Mouse (Mus musculus): Measurements from ENCODE around the gene Ndel1.
"Not testable (repeated sequence)": the region's sequence is repeated elsewhere in the genome, so short reads cannot be mapped to it uniquely, and the experiment has no call there.

Ndel1 gene

DNA sequence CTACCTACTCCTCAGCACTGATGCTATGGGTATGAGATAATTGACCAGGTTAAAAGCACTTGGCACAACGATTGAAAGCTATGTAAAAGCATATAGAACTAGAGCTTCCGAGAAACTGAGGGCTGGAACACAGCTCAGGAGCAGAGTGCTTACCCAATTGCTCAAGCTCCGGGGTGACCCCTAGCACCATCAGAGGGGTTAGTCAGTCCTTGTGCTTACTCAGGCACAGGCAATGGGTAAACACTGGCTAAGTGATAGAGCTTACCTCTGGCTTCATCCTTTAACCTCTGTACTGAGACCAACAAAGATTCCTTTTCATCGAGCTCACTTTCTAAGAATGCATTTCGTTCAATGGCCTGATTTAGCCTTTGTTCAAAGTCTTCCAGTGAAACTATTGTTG is 32.1 kb downstream of the Ndel1 start:
- DNase-seq = no peak

DNA sequence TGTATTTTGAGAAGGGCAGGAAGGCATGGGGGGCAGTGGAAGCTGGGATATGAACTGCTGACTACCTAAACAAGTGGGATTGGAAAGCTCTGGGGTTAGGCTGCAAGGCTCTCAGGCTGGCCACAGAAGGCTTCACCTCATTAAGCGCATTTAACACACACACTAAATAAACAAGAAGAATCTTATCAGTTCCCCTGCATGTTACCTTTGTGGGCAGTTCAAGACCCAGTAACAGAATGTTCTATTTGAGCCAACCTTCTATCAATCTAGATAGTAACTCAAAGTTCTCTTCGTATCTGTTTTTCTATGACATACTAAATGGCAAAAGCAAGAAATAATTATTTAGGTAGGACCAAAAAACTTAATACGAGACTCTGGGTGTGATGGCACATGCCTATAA is 36.6 kb downstream of the Ndel1 start:
- DNase-seq = no peak

DNA sequence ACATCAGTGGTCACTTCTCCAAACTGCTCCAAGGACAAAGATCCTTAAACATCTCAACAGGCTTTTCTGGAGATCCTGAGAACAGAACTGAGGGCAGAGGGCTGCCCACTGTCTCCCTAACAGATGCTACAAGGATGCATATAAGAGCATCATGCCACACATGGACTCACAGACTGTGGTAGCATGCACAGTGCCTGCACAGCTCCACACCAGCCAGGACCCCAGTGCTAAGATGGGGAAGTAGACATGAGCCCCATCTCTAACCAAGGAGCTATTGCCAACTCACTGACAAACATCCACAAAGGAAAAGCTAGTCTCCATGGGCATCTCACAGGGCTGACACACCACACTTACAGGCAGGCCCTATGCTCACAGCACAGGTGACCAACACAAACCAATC is 38.1 kb downstream of the Ndel1 start:
- no peak for DNase-seq

DNA sequence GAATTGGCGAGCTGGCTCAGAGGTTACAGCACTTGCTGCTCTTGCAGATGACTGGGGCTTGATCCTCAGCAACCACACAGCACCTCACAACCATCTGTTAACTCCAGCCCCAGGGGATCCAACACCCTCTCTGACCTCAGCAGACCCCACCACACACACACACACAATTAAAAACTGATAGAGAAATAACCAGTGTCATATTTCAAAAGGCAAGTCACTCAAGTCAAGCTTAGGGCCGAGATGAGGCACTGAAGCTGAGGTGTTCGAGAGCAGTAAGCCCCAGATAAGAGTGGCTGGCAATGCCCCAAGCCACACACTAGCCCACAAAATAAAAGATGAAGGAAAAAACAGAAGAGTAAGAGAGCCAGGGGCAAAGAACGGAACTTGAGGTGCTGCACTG is 38.9 kb downstream of the Ndel1 start:
- DNase-seq = no peak

DNA sequence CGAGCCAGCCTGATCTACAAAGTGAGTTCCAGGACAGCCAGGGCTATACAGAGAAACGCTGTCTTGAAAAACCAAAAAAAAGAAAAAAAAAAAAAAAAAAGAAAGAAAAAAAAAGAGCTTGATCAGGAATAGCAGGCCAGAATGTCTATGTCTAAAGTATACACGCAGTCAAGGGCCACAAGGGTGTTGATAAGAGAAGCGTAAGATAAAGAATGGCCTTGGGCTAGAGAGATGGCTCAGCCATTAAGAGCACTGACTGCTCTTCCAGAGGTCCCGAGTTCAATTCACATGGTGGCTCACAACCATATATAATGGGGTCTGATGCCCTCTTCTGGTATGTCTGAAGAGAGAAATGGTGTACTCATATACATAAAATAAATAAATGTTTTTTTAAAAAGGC is 40.1 kb downstream of the Ndel1 start:
- not testable (repeated sequence) for DNase-seq

DNA sequence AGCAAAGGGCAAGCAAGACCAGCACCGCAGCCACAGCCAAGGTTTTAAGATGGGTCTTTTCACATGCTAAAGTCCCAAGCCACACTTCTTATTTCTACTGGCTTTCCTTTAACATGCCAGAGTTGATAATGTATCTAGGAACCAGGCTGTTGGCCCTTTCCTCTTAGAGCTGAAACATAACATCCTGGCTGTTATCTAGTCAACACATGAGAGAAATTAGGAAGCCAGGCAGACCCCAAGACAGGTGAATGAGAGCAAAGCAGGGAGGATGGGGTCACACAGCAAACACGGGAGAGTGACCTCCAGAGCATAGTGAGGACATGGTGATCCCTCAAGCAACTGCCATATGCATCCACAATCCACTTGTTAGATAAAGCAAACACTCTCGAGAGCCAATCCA is 44.9 kb downstream of the Ndel1 start:
- no peak for DNase-seq

DNA sequence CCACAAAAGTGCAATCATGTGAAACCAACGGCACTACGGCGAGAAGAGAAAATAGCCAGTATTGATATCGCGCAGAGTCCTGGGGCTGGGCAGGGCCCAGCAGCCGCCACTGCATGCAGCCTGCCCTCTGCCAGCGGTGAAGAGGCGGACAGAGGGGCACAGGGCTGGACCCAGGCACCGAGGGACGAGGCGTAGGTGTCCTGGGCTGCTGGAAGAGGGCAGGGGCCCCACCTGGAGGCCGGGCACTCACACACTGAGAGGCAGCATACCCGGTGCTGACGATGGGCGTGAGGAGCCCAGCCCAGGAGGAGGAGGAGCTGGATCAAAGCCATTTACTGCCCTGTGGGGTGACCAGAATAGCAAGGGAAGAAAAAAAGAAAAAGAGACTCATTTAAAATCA is 49.3 kb downstream of the Ndel1 start:
- DNase-seq = no peak

DNA sequence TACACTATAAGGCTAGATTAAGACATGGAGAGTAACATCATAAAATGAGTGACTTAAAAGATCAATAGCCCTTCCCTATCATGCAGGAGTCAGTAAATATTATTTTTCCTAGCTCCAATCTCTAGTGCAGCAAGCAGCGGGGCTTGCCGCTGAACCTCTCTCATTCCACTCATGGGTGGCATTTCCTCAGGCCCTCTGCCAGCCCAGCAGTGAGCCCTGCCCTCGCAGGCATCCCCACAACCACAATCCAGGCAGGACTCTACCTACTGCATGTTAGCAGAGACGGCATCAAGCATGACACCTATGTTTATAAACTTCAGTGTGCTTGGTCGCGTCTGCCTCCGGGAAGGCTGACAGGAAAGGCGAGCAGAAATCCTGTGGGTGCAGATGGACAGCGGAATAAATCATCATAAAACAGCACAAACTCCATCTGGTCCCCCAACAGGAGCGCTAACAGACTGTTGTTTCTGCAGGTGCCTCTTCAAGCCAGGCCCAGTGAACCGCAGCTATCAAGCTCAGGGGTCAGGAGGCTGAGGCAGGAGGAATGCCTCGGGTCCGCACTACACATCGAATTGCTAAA is 52.3 kb downstream of the Ndel1 start:
- no peak for DNase-seq

DNA sequence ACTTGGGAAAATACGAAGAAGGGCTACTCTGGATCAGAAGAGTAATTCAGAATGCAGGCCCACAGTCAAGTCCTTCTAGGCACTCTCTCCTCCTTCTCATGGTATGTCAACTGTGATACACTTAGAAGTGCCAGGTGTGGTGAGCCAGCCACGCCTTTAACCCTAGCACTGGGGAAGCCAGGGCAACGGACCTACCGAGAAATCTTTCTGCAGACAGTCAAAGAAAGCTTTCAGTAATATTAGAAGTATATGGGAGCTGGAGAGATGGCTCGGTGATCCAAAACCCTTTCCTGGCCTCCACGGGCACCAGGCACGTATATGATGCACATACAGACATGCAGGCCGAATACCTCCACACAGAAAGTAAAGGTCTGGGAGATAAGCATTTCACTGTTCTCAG is 53.2 kb downstream of the Ndel1 start:
- no peak for DNase-seq

DNA sequence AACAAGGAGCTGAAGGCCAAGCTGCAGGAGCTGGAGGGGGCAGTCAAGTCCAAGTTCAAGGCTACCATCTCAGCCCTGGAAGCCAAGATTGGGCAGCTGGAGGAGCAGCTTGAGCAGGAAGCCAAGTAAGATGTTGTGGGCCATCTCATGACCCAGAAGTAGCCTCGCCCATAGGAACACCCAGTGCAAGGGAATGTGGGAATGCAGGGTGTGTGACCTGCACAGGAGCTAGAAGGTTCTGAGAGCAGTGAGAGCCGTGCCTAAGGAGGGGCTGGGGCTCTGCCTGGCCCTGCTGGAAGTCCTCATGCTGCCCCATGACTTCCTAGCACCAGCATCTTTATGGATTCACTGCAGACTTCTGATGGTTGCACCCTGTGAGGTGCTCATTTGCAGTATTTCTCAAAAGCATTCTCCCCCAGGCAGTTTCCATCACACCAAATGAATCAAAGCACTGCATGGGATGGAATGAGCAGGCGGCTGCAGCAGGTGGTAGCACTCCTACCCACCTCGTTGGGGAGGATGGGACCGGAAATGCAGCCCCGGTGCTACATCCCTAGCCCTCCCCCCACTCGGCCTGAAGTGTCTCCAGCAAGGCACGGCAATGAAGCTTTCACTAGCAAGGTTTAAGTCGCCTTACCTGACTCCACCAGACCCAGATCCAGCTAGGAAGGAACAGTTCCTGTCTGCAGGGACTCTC is 59.6 kb downstream of the Ndel1 start:
- no peak for DNase-seq

DNA sequence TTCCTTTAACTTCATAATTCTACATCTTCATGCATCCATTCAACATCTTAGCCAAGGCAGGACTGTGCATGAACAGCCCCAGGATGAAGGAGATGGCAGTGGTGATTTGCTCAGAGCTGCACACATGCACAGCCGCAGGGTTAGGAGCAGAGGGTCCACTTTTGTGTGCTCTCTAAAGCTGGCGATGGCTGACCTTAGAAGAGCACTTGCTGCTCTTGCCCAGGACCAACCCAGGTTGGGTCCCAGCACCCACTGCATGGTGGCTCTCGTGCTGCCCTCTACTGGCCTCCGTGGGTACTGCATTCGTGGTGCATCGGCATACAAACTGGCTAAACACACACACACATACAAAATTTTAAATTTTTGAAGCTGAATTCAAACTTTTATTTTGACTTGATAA is 63.9 kb downstream of the Ndel1 start:
- peak; percentile 50 for DNase-seq

DNA sequence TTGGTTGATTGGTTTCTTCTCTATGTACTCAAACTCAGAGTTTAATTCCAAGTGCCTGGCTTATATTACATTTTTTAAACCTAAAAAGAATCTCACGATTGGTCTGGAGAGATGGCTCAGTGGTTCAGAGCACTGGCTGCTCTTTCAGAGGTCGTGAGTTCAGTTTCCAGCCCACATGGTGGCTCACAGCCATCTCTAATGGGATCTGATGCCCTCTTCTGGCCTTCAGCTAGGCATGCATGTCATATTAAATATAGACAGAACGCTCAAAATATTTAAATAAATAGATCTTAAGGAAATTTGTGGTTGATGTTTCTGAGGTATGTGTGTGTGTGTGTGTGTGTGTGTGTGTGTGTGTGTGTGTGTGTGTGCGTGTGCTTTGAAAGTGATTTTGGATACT is 66.5 kb downstream of the Ndel1 start:
- no peak for DNase-seq

DNA sequence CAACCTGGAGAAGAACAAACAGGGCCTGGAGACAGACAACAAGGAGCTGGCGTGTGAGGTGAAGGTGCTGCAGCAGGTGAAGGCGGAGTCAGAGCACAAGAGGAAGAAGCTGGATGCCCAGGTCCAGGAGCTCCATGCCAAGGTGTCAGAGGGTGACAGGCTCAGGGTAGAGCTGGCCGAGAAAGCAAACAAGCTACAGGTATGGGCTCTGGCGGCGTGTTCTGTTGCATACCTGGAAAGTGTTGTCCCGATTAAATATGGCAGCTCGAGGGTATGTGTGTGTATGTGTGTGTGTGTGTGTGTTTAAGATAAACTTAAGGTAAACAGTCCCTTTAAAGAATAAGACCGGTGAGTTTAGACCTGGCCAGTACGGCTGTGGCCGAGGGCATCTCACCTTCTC is 73.4 kb downstream of the Ndel1 start:
- DNase-seq = no peak

DNA sequence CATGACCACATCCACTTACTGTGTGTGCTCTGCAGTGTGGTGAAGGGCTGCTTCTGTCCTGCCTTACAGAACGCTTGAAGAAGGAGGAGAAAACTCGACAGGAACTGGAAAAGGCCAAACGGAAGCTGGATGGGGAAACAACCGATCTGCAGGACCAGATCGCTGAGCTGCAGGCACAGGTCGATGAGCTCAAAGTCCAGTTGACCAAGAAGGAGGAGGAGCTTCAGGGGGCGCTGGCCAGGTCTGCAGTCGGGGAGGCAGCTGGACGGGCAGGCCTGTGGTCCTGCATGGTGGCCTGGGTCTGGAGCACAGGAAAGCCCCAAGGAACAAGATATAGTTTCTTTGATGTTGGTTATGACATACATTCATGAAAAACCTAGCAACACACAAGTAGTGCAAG is 79.9 kb downstream of the Ndel1 start:
- DNase-seq = no peak

DNA sequence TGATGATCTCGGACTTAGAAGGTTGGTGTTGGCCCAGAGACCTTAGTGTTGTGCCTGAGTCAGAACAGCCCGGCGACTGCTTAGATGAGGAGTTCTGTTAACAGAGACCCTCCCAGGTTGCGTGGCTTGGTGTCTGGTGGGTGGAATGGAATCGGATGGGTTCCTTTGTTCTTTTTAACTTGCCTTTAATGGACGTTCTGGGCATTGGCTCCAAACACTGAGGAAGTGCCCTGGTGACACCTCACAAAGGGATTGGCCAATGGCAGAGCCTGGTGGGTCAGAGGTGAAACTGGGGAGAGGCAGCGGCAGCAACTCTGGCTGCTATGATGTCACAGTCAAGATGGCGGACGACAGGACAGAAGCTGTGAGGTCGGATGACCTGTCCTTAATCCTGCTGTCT is 80.9 kb downstream of the Ndel1 start:
- no peak for DNase-seq

DNA sequence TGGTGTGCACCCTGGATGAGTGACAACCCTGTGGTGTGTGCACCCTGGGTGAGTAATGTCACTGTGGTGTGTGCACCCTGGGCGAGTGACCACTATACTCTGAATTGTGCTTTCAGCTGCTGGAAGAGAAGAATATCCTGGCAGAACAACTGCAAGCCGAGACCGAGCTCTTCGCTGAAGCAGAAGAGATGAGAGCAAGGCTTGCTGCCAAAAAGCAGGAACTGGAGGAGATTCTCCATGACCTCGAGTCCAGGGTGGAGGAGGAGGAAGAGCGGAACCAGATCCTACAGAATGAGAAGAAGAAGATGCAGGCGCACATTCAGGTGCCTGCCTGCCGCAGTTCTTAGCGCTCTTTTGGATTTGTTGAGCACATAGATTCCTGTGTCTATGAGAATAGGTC is 84.4 kb downstream of the Ndel1 start:
- no peak for DNase-seq

DNA sequence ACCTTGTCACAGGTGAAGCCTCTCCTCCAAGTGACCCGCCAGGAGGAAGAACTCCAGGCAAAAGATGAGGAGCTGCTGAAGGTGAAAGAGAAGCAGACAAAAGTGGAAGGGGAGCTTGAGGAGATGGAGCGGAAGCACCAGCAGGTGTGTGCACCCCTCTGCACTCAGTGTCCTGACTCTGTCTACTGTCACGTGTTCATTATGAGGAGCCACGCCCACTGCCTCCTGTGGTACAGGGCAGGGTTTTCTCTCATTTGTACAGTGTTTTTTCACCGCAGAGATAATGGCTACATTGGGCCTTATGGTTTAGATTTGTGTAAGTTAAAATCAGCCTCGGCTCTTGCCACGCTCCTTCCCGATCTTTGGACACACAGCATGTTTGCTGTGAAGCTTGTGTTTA is 85.8 kb downstream of the Ndel1 start:
- no peak for DNase-seq

DNA sequence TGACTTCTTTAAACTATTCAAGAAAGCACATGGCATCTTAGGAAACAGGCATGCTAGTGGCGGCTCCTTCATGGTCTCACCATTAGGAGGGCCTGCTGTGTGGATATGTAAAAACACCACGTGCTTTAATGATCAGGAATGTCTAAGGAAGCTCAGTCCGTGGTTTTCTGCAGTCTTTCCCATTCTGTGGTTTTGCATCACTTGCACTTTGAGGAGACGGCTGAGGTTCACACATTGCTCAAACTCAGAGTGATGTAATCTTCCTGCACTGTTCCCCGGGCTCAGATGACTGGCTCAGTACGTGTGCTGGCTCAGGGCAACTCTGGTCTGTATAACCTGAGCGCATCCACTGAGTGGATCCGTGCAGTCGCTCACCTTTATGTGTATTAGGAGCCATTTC is 89.3 kb downstream of the Ndel1 start:
- no peak for DNase-seq

DNA sequence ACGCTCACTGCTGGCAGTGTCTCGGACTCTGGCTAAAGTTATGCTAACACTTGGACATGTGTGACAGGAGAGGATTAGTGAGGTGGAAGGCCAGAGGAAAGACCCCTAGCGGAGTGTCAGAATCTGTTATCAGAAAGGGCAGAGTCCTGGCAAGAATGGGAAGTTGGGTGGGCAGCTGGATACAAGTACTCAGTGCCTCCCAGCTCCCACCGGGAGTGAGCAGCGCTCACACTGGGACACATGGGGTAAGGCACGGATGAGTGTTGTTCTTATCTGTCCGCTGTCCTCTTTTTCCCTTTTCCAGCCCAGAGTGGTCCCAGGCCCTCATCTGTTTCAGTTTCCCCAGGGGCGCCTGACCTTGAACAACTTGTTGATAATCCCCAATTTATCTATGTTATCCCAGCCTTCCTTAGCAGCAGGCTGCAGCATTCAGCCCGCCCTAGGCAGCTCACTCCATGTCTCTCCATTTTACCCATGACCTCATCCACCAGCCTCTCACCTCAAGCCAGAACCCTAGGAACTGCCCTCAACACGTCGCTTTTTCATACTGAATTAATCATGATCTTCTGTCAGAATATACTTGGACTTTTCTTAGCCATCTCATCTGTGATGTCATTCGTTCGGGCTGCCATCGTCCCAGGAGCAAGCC is 91.1 kb downstream of the Ndel1 start:
- DNase-seq = no peak

DNA sequence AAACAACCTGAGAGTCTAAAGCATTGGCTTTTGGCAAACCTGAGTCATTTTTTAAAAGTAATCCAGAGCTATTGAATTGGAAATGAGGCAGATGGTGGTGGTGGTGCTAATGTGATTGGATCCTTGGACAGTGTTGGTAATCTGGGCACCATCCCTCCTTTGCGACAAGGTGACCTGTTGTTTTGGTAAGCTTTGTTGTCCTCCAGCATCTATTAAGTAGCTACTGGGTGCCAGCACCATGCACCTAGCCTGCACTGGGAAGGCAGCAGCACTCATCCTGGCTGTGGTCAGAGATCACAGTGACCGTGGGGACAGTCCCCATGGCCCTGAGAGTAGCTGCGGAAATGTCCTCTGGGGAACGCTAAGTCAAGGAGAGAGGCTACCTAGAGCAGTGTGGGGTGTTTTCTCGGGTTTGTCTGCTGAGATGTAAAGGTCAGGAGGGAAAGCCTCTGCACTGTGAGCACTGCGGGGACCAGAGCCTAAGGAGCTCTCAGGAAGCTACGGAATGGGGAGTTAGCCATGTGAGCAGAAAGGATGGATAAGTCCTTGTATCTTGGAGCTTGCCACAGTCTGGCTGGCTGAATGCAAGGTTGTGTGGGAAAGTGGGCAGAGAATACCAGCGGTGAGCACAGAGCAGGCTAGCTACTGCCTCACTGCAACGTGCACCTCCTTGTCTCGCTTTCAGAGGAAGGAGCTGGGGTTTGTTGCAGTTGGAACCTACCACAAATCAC is 91.8 kb downstream of the Ndel1 start:
- DNase-seq = no peak

DNA sequence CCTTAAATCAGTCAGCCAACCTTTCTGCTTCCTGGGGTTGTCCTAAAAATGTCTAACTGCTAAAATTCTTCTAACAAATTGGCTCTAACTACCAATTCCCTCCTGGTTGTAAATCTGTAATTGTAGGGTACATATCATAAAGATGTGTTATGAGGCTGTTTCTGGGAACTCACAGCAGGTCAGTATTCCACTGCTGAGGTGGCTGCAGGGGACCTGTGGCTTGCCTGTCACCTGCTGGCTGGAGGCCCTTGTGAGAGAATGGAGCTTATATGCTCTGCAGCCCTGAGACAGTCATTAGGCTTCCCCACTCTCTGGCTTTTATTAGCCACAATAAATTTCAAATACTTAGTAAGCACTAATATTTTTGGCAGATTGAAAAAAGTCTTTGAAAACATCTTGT is 92.8 kb downstream of the Ndel1 start:
- no peak for DNase-seq

DNA sequence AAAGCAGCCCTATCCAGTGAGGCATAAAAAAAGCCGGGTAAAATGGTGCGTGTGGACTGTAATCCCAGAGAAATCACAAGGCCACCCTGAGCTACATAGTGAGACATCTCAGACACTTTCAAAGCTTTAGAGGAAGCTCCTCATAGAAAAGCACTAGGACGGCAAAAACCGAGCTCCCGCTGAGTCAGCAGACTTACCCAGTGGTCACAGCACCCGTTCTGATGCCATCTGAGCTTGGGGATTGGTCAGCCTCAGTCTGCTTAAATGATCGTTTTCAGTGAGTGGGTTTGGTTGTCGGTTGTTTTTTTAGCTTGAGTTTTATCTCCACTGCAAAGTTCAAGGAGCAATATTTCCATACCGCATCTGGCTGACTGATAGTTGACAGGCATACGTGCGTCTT is 93.7 kb downstream of the Ndel1 start:
- no peak for DNase-seq

DNA sequence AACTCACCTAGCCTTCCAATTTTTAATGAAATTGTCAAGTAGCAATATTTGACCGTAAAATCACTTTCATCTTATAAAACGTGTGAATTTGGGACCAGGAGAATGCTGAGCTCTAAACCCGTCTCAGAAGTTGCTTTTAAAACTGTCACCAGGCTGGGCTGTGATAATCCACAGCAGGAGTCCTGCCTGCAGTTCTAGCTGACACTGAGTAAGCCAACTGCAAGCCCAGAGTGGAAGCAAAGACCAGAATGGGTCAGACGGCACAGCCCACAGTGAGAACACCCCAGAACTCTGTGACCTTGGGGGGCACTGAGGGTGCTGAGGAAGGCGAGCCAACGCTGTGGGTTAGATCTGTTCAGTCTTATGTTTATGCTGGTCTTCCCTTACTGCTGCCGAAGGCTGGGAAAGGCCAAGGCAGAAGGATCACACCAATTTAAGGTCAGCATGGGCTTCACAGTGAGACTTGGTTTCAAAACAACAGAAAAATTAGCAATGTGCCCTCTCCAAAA is 95.5 kb downstream of the Ndel1 start:
- DNase-seq = no peak
